Mouse (Mus musculus) ES-Bruce4 (cell line): Measurements from ENCODE around the gene Gm4981.
"Not testable (repeated sequence)": the region's sequence is repeated elsewhere in the genome, so short reads cannot be mapped to it uniquely, and the experiment has no call there.

ENCODE experiments used
- CTCF ChIP-seq: IDR thresholded peaks from one replicate; pipeline ENCODE4 v1.8.1; 2011; ENCODE audit warnings: low read depth, low read length
- EP300 ChIP-seq: IDR thresholded peaks from 2 replicates; pipeline ENCODE4 v1.6.1; 2011; ENCODE audit warnings: low read depth, low read length; ENCODE audit not compliant: insufficient read depth
- POLR2A ChIP-seq: IDR thresholded peaks from one replicate; pipeline ENCODE4 v1.8.1; 2011; ENCODE audit warnings: low read length; ENCODE audit not compliant: insufficient read depth

GRCm38 (mm10) chr10:58223161-58223560, 13.3 kb downstream of the Gm4981 start:
- TF ChIP-seq CTCF, POLR2A, EP300: not testable (repeated sequence)
